Mouse (Mus musculus) forebrain, embryonic 12.5 days (tissue): ENCODE measurements around the gene Mtln. TPM values are rescaled to one million over a fixed set of nuclear protein-coding genes. Genes with fewer than 3 reads are reported as not detected.

ENCODE experiments used
- ATAC-seq: fragments of 200-750 bp; cut with Nextera tagmentation; 2 replicates; pipeline ENCODE4 v1.8.0; 2017; ENCODE audit warnings: moderate TSS enrichment; ENCODE audit not compliant: low FRiP score
- H3K27ac ChIP-seq: fragments of 300-500 bp; sonication (generic); 2 replicates; pipeline ENCODE4 v1.5.1; 2016; ENCODE audit warnings: mild to moderate bottlenecking
- H3K27me3 ChIP-seq: fragments of 300-500 bp; sonication (generic); 2 replicates; pipeline ENCODE4 v1.6.1; 2016; ENCODE audit warnings: mild to moderate bottlenecking
- H3K36me3 ChIP-seq: fragments of 300-500 bp; sonication (generic); replicated peaks from 2 replicates; pipeline ENCODE4 v1.6.1; 2016; ENCODE audit warnings: mild to moderate bottlenecking
- H3K4me1 ChIP-seq: fragments of 300-500 bp; sonication (generic); 2 replicates; pipeline ENCODE4 v1.6.1; 2016
- H3K4me2 ChIP-seq: fragments of 300-500 bp; sonication (generic); 2 replicates; pipeline ENCODE4 v1.6.1; 2016; ENCODE audit warnings: mild to moderate bottlenecking, moderate library complexity
- H3K4me3 ChIP-seq: fragments of 300-500 bp; sonication (generic); replicated peaks from 2 replicates; pipeline ENCODE4 v1.5.1; 2016; ENCODE audit warnings: mild to moderate bottlenecking
- H3K9ac ChIP-seq: fragments of 300-500 bp; sonication (generic); 2 replicates; pipeline ENCODE4 v1.6.1; 2016; ENCODE audit warnings: mild to moderate bottlenecking
- H3K9me3 ChIP-seq: fragments of 300-500 bp; sonication (generic); 2 replicates; pipeline ENCODE4 v1.6.1; 2016
- WGBS: fragments of 180-500 bp; shearing (Covaris S2); methylation state at CpG from one replicate; pipeline ENCODE4 v1.1.7; 2016; 5-methylcytosine and 5-hydroxymethylcytosine counted together
- polyA plus RNA-seq: library from polyadenylated mRNA; unstranded; fragments of >200 nt; fragmentation: Nextera tagmentation; extraction: Ambion mirVana; gene quantifications from 2 replicates; pipeline ENCODE4 v1.2.1, GENCODE M21; 2016

The Mtln gene
- polyA plus RNA-seq, 1 experiment from 2014 or later = 31.5 TPM

GRCm38 (mm10) chr2:127748316-127748715 is 44.0 kb downstream of the Mtln start:
- 65% methylated on average over 7 of the region's 7 CpGs for WGBS
- Histone ChIP-seq H3K27ac (no peak overlapping the region), H3K27me3 (no peaks in the 10 kb centered on the region), H3K36me3 (0 out of 2 replicates have a peak, but pooled peaks cover 4% of the 10 kb centered on the region), H3K4me1 (no peaks in the 10 kb centered on the region), H3K9ac (no peak overlapping the region), H3K4me3 (no peak overlapping the region), H3K4me2 (no peak overlapping the region), H3K9me3 (no peaks in the 10 kb centered on the region)
- no peak for ATAC-seq

- 79% methylated on average over 3 of the region's 3 CpGs for WGBS
- no peak overlapping the region for H3K4me2 ChIP-seq
- no peaks in the 10 kb centered on the region for H3K27me3 ChIP-seq
- H3K4me3 ChIP-seq = no peak overlapping the region
- no peak overlapping the region for H3K27ac ChIP-seq
- no peak overlapping the region for H3K9ac ChIP-seq
- no peaks in the 10 kb centered on the region for H3K4me1 ChIP-seq
- peaks cover 23% of the 10 kb centered on the region for H3K36me3 ChIP-seq
- no peaks in the 10 kb centered on the region for H3K9me3 ChIP-seq
- no peak for ATAC-seq
Observed at GRCm38 (mm10) chr2:127742637-127743036, 49.7 kb downstream of the Mtln start.

Other genes starting within 250 kb of the Mtln start
- 8.0 and 8.4 TPM in 2 replicates for gene Zfp661, start 205.4 kb downstream of the Mtln start, polyA plus RNA-seq
- 175 and 179 TPM in 2 replicates for gene Mrps5, start 205.3 kb downstream of the Mtln start, polyA plus RNA-seq
- 0.54 and 0.73 TPM in 2 replicates for gene Mal, start 135.8 kb downstream of the Mtln start, polyA plus RNA-seq
- 0.66 and 0.67 TPM in 2 replicates for gene Mall, start 62.6 kb downstream of the Mtln start, polyA plus RNA-seq
- gene Nphp1, start 3.6 kb downstream of the Mtln start, polyA plus RNA-seq = 35.9 and 40.5 TPM in 2 replicates
- gene Bub1, start 39.4 kb upstream of the Mtln start, polyA plus RNA-seq = 75.3 and 83.4 TPM in 2 replicates
- gene Acoxl, start 46.4 kb upstream of the Mtln start, polyA plus RNA-seq = 0.11 TPM in 1 of 2 replicates, not detected in the other